Mouse (Mus musculus): ENCODE data around the gene Gm20736. TPM values are rescaled to one million over a fixed set of nuclear protein-coding genes. Genes with fewer than 3 reads are reported as not detected.
"Not testable (repeated sequence)": the region's sequence is repeated elsewhere in the genome, so short reads cannot be mapped to it uniquely, and the experiment has no call there.

Gm20736 gene
- total RNA-seq (2021), result not detected
- long read RNA-seq, experiment 1, result 0 reads
- long read RNA-seq, experiment 2, result 0 reads

DNA sequence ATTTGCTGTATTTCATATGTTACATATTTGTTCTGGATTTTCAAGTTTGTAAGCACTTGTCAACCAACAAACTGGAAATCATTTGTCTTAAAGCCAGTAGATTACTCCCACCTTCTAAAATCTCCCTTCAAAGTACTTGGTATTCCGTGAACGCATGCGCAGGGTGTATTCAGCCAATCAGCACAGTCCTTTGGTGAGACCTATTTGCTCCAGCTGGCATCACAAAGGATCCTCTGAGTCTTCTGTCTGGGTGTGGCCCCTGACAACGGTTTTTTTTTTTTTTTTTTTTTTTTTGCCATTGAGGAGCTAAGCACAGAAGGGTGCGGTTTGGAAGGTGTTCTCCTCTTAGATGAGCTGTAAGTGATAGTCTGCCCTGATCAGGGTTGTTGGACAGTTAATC lies at the start of gene Gm20736:
TSS of gene Gm20736 (plus strand) at position 301 of the 400 bp plus-strand sequence.
- DNase-seq (ENCODE audit: low spot score), result not testable (repeated sequence)

Other genes with a start within 250 kb of the Gm20736 start
- gene Gm20924, start 170.2 kb upstream of the Gm20736 start, total RNA-seq (2021), result not detected

All from gastrocnemius, adult 18-20 months (tissue).